Mouse (Mus musculus): ENCODE results near the gene Vmn2r18. TPM values are rescaled to one million over a fixed set of nuclear protein-coding genes. Genes with fewer than 3 reads are reported as not detected.

The Vmn2r18 gene
- polyA plus RNA-seq (2012; rRNA removed) = not detected in 2 replicates

GRCm38 (mm10) chr5:151605921-151606320 lies at the start of gene Vmn2r18:
Vmn2r18 (minus strand) TSS chr5:151606021.
- DNase-seq (ENCODE audit: low read depth) = no peak

GRCm38 (mm10) chr5:151651411-151651784 lies 45.6 kb upstream of the Vmn2r18 start:
- DNase-seq (ENCODE audit: low read depth) = no peak

GRCm38 (mm10) chr5:151650700-151651410 lies 45.0 kb upstream of the Vmn2r18 start, which contains the start of gene Rfc3:
Rfc3 (minus strand) TSS chr5:151651242.
- DNase-seq (ENCODE audit: low read depth) = peak; percentile 31

GRCm38 (mm10) chr5:151644845-151645244 lies 39.0 kb upstream of the Vmn2r18 start:
- no peak for DNase-seq (ENCODE audit: low read depth)

- no peak for DNase-seq (ENCODE audit: low read depth)
Measured at GRCm38 (mm10) chr5:151642867-151643266, 37.0 kb upstream of the Vmn2r18 start.

GRCm38 (mm10) chr5:151642102-151642501 lies 36.3 kb upstream of the Vmn2r18 start:
- no peak for DNase-seq (ENCODE audit: low read depth)

- DNase-seq (ENCODE audit: low read depth) = no peak
Measured at GRCm38 (mm10) chr5:151601696-151602095, 4.1 kb downstream of the Vmn2r18 start.

Other genes with a start within 250 kb of the Vmn2r18 start
- gene Gm42906, start 177.9 kb downstream of the Vmn2r18 start, polyA plus RNA-seq (2012; rRNA removed) = not detected in 2 replicates
- gene Rfc3, start 45.2 kb upstream of the Vmn2r18 start, polyA plus RNA-seq (2012; rRNA removed) = 7.2 and 7.8 TPM in 2 replicates